Mouse (Mus musculus): ENCODE results near the gene Pou6f1. TPM values are rescaled to one million over a fixed set of nuclear protein-coding genes. Genes with fewer than 3 reads are reported as not detected.
"Not testable (repeated sequence)": the region's sequence is repeated elsewhere in the genome, so short reads cannot be mapped to it uniquely, and the experiment has no call there.

The Pou6f1 gene
- polyA plus RNA-seq (2017; shearing (Covaris generic)): 10 to 100 TPM; 13.3 to 17.4 TPM

DNA sequence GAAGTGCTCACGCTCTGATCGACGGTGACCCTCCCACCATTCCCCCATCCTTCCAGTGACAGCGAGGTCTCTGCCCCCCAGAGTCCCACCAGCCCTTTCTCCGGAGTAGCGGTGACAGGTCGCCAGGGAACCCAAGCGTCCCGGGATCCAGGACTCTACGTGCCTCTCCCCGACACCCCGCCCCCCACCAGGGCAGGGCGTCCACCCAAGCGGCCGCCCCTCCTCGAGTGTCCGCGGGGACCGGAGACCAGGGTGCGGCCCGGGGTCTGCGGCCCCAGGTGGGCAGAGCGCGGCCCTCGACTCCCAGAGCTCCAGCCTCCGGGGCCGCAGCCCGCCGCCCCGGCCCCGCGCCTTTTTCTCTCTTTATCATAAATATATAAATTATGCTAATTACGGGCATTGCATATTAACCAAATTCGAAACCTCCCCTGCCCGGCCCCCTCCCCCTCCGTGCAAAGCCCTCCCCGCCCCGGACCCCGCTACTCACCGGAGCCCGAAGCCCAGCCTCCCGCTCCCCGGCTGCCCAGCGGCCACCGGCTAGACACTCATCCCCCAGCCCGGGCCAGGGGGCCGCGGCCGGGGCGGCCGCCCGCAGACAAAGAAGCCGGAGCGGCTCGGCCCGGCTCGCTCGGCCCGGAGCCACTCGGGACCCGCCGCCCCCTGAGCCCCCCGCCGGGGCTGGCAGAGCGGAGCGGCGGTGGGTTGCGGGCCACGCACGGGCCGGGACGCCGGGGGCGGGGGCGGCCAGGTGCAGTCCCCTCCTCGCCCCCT is at the start of gene Pou6f1:
Gene Pou6f1, minus strand, starts transcription at position 709 of the 771 bp plus-strand sequence.
- no peak for ATAC-seq

DNA sequence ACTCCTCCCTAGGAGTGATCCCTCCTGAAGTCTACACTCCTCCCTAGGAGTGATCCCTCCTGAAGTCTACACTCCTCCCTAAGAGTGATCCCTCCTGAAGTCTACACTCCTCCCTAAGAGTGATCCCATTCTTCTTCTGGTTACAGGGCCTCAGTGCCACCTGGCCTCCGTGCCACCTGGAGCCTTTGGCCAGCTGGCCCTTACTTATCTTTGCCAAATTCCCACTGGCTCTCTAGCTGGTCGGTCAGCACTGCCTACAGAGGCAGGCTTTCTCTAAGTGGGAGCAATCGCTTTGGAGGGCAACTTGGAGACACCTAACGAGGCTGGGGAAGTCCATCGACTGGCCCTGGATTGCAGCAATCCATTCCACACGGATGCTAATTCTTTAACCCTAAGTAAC is 46.4 kb upstream of the Pou6f1 start:
- no peak for ATAC-seq

DNA sequence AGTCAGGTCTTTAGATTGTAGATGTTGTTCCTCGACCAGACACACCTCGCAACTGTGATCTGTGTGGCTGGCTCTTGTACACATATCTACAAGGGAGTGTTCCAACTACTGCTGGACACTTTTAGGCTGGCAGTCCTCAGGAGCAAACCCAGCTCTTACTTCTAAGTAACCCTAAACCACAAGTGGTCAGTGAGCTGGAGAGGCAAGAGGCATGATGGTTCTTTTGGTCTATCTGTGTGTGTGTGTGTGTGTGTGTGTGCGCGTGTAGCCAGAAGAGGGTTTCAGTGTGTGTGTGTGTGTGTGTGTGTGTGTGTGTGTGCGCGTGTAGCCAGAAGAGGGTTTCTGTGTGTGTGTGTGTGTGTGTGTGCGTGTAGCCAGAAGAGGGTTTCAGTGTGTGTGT is 42.7 kb upstream of the Pou6f1 start:
- ATAC-seq: no peak

DNA sequence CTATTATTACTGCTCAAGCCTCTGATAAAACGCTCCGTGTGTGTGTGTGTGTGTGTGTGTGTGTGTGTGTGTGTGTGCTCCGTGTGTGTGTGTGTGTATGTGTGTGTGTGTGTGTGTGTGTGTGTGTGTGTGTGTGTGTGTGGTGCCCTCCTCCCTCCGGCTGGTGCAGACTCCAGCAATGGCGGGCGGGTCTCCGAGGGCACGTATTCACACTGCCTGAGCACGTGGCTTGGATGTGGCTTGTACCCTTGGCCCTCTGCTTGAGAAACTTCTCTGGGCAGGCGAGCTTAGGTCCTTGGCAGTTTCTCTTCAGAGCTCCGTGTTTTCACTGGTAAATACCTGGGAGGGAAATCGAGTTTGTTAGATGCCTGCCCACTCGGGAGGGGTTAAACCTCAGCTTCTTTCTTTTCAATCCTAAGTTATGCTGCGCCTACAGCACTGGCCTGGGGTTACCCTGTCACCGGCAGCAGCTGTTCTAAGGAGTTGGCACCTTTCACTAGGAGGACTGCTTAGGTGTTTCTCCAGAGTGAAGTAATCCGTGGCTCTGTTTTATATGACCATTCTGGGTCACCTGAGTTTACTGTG is 41.5 kb upstream of the Pou6f1 start:
- no peak for ATAC-seq

DNA sequence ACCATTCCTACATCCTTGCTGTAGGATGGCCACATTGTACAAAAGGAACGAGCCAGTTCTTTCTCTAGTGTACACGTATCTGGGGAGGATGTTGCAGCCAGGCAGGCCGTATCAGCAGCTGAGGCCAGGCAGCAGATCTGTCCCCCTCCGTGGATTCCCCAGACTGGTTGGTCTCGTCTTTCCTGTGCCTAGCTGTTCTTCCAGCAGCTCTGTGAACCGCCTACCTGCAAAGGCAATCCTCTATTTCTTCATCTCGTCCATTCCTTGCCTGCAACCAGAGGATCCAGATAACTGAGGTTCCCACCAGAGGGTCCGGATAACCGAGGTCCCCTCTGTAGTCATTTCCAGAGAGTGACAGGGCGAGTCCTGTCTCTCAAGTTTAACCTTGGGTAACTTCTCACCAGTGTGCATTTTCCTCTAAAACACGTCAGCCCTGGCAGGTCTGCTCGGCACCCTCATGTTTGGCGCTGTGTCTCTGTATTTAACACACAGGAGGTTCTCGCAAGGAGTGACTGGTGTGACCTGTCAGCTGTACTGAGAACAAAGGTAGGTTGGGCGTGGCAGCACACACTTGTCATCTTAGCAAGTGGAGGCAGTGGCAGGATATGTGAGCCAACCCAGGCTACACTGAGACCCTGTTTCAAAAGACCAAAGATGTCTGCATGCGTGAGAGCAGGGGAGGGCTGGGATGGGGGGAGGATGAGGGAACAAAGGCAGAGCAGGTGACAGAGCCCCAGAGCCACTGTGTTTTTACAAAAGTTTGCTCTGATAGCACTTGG is 40.4 kb upstream of the Pou6f1 start:
- ATAC-seq: no peak

DNA sequence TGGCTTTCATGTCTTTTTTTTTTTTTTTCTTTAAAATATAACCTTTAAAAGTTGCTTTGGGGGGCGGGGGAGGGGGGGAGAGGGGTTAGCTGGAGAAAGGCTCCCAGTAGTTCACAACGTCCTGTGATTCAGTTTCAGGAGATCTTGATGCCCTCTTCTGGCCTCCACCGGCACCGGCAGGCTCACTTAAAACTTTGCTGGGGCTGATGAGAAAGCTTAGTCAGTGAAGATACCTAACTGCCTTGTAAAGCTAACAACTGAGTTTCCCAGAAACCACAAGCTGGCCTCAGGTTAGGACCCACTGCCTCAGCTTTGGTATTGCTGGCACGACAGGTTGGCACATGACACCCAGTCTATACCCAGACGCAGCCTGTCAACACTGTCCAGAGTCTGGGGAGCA is 37.9 kb upstream of the Pou6f1 start:
- ATAC-seq: peak; percentile 59

DNA sequence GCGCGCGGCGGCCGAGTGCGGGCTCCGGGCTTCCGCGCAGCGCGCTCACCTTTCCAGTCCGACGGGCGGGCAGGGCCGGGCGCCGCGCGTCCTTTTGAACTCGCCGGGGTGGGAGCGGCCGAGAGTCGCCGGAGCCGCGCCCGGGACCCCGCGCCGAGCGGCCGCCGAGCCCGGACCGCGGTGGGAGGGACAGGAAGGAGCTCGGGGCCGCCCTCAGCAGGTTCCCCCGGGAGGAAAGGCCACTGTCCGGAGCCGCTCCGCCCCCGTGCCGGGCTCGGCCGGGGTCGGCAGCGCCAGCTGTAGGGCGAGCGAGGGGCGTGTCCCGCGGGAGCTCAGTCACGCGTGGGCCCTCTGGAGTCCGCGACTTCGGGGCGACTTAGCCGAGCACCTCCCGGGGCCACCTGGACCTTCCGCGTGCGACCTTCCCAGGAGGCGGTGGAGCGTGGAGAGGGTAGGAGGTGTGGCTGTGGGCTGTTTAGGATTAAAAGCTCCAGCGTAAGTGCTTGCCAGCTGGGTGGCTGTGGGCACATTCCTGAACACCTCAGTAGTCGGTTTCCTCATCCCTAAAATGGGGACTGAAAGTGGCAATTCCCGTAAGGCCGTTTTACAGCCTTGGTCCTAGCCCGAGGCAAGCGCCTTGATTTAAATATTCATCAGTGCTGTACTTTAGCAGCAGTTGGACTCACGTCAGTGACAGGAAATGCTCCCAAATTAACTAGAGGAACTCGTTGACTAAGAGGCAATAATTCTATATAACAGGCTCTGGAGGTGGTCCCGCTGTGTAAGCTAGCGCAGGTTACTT is 37.1 kb upstream of the Pou6f1 start, which contains the start of gene Smagp:
Gene Smagp, minus strand, starts transcription at position 241 of the 802 bp plus-strand sequence.
- peak; percentile 25 for ATAC-seq

DNA sequence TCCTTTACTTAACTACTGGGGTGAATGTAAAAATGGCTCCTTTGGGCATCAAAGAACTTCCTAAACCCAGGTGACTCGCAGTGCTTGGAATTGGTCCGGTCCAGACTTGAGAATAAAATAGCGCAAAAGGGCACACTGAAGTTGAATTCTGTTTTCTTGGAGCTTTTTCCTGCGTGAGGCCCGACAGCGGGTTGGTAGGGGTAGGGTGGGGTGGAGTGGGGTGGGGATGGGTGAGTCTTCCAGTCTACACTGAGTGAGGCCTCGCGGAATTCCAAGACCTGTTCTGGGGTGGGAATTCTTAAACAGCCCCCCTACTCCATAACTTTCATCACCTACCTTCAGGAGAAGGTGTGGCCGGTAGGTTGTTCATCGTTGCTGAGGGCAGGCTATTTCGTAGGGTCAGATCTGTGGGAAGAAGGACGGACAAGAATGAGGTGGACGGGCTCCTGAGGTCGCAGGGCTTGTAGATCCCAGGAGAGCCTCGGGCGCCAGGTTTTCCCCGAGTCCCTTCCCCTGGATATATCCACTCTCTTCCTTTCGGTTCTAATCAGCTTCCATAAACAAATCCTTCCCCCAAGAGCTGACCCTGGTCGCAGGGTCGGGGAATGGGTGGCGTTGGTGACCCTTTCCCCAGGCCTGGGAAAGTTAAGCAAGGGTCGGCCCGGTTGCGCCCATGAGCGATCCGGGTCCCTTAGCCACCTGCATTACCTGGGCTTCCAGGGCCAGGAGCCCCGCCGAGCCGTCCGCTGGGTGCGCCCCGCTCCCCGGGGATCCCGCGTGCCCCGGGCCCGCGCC is 36.3 kb upstream of the Pou6f1 start:
- ATAC-seq: no peak

DNA sequence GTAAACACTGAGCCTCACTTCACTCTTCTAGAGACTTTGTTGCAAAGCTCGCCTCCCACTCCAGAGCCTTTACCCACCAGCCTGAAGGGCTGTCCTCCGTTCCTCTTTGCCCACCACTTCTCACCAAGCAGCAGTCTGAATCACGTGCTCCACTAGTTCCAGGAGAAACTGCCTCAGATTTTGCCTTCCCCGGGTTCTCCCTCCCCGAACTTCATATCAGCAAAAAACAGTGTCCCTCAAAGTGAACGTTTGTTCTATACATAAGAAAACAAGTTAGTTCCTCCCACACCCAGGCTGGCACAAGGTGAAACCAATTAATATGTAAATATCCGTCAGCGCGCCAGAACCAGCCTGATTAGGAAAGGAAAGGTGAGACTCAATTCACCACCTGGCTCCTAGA is 35.5 kb upstream of the Pou6f1 start:
- no peak for ATAC-seq

DNA sequence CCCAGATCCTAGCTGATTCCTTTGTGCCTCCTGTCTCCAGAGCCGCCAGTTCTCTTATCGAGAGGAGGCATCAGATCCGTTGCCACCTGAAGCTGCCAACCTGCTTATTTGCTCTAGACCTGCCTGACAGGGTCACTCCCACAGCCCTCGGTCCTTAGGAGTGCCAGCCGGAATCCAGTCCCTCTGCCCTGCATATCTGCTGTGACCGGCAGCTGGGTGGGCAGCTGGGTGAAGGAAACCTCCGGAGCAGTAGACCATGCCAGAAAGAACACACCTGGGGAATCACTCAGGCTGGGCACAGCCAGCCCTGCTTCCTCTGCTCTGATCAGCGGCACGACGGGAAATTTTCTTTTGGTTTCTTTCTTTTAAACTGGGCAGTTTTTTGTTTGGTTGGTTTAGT is 33.6 kb upstream of the Pou6f1 start:
- ATAC-seq: no peak

DNA sequence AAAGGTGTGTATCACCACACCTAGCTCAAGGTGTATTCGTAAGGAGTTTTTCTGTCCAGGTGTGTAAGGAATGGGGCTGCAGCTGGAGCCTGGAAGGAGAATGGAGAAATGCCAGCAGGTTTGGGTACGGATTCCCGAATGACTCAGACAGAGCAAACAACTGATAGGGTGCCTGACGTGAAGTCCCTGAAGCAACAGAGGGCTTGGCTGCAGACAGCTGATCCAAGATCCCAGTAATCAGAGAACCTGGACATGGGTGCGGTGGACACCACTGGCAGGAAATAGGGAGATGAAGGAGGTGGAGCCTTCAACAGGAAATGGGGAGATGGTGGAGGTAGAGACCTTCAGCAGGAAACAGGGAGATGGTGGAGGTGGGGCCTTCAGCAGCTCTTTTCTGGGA is 32.5 kb upstream of the Pou6f1 start:
- no peak for ATAC-seq

DNA sequence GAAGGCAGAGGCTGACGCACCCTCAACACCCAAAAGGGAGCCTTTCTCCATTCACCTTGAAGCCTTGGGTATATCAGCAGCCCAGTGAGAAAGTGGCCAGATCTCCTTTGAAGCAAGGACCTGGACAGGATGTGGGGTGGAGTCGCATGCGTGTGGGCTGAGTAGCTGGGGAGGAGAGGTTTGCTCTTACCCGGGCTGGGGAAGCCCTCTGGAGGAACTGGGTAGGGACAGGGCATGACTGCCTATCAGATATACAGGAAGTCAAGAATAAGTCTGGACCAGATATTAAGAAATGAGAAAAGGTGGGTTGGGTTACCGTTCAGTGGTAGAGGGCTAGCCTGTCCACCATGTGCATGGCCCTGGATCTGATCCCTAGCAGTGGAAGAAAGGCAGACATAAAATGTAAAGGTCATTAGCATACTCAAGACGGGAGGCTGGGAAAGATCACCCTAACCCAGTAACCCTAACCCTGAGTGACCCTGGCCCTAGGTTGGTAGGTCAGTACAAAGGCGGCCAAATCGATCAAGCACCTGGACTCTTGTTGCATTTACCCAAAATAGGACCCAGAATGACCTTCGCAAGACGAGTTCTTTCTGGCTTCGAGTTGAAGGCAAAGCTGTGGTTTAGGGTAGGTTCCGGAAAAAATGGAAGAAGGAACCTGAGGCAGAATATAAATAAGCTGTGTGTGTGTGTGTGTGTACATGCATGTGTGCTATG is 31.8 kb upstream of the Pou6f1 start:
- peak; percentile 34 for ATAC-seq

DNA sequence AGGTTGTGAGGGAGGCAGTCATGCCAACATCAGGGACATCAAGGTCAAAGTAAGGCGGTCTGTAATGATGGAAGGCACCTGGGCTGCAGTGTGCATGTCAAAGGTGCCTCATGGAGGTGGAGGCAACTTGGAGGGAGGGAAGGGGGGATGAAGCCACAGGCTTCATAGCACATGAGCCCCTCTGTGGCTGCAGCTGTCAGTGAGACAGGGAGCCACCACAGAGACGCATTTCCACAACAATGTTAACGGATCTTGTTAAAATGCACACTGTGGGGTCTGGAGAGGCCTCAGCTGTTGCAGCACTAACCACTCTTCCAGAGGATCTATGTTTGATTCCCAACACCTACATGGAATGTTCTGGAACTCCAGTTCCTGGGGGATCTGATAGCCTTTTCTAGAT is 30.3 kb upstream of the Pou6f1 start:
- no peak for ATAC-seq

DNA sequence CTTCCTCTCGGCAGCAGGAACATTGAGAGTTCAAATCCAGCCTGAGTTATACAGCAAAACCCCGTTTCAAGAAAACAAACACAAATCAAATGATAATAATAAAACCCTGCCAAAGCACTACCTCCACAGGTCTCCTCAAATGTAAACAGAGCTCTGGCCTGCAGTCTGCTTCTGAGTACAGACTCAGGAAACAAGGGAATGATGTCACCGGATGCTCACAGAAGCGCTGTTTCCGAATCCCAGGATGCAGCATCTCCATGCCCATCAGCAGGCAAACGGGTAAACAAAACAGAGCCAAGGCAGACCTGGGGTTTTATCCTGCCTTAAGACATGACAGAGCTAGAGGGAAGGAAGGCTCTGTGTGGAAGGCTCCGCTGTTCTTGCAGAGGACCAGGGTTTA is 29.0 kb upstream of the Pou6f1 start:
- no peak for ATAC-seq

DNA sequence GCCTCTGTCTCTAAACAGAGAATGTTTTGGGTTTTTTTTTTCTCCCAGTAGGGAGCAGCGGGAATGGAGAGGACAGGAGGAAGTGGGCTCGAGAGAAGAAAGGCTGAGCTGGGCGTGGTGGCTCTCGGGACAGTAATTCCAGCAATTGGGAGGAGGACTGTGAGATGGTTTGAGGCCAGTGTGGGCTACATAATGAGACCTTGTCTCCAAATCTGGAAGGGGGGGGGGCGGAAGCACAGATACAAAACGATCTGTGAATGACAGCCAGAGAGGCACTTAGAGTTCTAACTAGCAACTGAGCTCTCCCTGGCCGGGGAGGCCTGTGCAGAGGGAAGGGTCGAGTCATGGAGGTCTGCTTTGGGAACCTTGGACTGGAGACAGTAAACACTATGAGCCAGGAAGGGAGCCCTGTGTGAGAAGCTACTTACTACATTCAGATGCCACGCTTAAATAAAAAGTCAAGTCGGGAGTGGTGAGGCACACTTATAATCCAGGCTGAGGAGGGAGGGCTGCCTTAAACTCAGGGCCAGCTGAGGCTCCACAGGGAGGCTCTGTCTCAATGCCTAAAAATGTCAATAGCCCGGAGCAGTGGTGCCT is 28.1 kb upstream of the Pou6f1 start:
- no peak for ATAC-seq

DNA sequence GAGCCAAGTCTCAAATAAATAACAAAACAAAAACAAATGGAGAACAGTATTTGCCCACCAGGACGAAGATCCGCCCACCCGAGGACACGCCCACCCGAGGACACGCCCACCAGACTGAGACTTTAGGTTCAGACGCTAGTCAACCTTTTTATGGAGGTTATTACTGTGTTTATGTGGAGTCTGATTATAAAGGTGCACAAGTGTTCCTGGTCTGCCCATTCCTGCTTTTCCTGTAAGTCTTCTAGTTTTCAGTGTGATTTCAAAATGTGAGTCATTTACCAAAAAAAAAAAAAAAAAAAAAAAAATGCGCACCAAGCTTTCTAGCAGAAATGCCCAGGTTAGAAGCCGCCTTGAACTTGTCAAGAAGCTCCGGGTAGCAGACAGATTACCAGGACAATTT is 27.5 kb upstream of the Pou6f1 start:
- ATAC-seq: no peak

DNA sequence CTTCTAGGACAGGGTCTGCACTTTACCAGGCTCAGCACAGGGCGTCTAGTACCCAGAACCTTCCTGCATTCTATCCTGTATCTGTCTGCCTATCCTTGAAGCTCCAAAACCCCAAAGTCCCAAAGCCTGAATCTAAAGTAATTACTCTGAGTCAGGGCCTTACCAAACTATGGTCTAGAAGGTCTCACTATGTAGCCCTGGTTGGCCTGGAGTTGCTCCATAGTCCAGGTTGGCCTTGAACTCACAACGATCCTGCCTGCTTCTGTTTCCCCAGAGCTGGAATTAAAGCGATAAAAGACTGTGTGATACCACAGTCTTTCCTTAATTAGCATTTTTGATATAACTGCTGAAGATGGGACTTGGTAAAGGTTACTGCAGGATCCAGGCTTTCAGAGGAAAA is 24.7 kb upstream of the Pou6f1 start:
- ATAC-seq: no peak

DNA sequence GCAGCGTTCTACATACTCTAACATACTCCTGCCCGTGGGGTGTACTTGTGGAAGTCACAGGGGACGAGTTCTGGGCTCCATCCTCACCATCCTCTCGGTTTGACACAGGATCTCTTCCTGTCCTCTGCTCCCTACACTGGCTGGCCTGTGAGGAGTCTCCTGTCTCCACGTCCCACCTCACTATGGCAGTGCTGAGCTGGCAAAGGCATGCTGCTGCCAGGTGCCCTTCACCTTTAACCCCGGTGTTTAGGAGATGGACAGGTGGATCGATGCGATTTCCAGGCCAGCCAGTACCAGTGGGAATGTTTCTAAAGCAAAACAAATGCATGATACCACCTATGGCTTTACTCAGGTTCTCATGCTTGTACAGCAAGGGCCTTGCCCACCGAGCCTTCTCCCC is 24.0 kb upstream of the Pou6f1 start:
- ATAC-seq: no peak

DNA sequence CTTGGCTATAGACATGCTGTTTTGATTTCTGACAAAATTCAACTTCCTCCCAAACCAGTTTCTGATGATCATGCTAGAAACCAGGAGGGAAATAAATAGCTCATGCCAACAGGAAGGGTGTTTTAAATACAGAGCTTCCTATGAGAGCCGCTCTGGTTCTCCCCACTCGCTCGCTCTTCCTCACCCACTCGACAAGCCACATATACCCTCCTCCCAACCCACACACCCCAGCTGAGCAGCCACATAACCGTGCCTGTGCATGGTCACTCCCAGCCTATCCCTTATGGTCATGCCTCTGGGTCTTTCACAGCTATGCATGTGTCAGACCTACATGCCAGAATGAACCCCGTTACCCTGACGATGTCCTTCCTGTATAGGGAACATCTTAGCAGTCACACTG is 22.4 kb upstream of the Pou6f1 start:
- ATAC-seq: peak; percentile 26

DNA sequence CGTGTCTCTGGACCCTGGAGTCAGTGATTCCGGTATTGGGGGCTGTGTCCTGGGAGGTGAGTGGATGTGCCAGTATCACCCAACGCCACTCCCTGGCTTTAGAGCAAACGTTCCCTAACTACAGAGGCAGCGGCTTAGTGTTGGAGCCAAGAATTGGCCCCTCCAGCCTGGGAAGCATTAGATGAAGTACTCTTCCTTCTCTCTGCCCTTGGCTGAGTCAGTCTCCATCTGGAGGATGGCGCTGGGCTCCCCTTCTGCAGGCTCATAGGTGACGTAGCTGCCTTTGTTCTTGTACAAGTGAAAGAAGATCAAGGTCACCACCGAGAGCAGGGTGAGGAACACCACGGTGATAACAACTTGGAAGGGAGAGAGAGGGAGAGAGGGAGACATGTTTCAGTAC is 21.9 kb upstream of the Pou6f1 start:
- ATAC-seq: not testable (repeated sequence)

DNA sequence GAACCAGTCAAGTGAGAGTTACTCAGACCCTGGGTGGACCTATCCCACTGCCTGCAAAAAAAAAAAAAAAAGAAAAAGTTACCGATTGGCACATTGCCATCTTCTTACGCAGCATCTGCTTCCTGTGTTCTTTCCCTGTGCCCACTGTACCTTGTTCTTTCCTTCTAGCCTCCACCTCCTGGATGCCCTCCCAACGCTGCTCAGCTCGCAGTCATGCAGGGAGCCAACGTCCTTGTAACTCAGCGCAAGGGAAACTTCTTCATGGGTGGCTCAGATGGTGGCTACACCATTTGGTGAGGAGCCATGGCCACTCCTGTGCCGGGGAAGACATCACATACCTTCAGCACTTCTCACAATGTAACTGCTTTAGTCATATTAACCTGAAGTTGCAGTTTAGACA is 19.4 kb upstream of the Pou6f1 start:
- ATAC-seq: no peak
